Mouse (Mus musculus) forebrain, embryonic 10.5 days (tissue): Measurements from ENCODE around the gene Itga6. TPM values are rescaled to one million over a fixed set of nuclear protein-coding genes. Genes with fewer than 3 reads are reported as not detected.
"Not testable (repeated sequence)": the region's sequence is repeated elsewhere in the genome, so short reads cannot be mapped to it uniquely, and the experiment has no call there.

Experiments used
- DNase-seq: peaks from one replicate; pipeline ENCODE4 v3.0.0-alpha.2; 2017; ENCODE audit warnings: low spot score; ENCODE audit errors: extremely low spot score
- H3K27ac ChIP-seq: fragments of 300-500 bp; sonication (generic); 2 replicates; pipeline ENCODE4 v1.5.1; 2016; ENCODE audit warnings: mild to moderate bottlenecking
- H3K27me3 ChIP-seq: fragments of 300-500 bp; sonication (generic); 2 replicates; pipeline ENCODE4 v1.6.1; 2016; ENCODE audit warnings: mild to moderate bottlenecking; ENCODE audit not compliant: poor library complexity, severe bottlenecking
- H3K36me3 ChIP-seq: fragments of 300-500 bp; sonication (generic); replicated peaks from 2 replicates; pipeline ENCODE4 v1.6.1; 2016; ENCODE audit warnings: mild to moderate bottlenecking, moderate library complexity
- H3K4me1 ChIP-seq: fragments of 300-500 bp; sonication (generic); 2 replicates; pipeline ENCODE4 v1.6.1; 2016
- H3K4me3 ChIP-seq: fragments of 300-500 bp; sonication (generic); 2 replicates; pipeline ENCODE4 v1.5.1; 2016; ENCODE audit warnings: mild to moderate bottlenecking, moderate library complexity
- H3K9me3 ChIP-seq: fragments of 300-500 bp; sonication (generic); 2 replicates; pipeline ENCODE4 v1.6.1; 2016; ENCODE audit warnings: mild to moderate bottlenecking, moderate library complexity
- WGBS: fragments of 180-500 bp; shearing (Covaris S2); methylation state at CpG from one replicate; pipeline ENCODE4 v1.1.7; 2016; 5-methylcytosine and 5-hydroxymethylcytosine counted together
- polyA plus RNA-seq: library from polyadenylated mRNA; unstranded; fragments of >200 nt; fragmentation: Nextera tagmentation; extraction: Ambion mirVana; gene quantifications from 2 replicates; pipeline ENCODE4 v1.2.1, GENCODE M21; 2016

Gene Itga6
- polyA plus RNA-seq, 1 experiment from 2014 or later = 45.7 TPM

GRCm38 (mm10) chr2:71852161-71852560 is 106.7 kb downstream of the Itga6 start:
- peaks cover 67% of the 10 kb centered on the region for H3K36me3 ChIP-seq
- H3K4me1 ChIP-seq, H3K27ac ChIP-seq, H3K9me3 ChIP-seq, H3K27me3 ChIP-seq, H3K4me3 ChIP-seq: not testable (repeated sequence)
- 5% methylated on average over 6 of the region's 8 CpGs for WGBS
- DNase-seq = peak; percentile 37

GRCm38 (mm10) chr2:71855076-71855475 is 109.7 kb downstream of the Itga6 start:
- no peak for DNase-seq
- H3K9me3 ChIP-seq = no peaks in the 10 kb centered on the region
- H3K27ac ChIP-seq = no peak overlapping the region
- WGBS = 59% methylated on average over 5 of the region's 5 CpGs
- H3K36me3 ChIP-seq = peaks cover 44% of the 10 kb centered on the region
- no peaks in the 10 kb centered on the region for H3K27me3 ChIP-seq
- no peak overlapping the region for H3K4me3 ChIP-seq
- peaks cover 3% of the 10 kb centered on the region; the same call in 1 of the 2 replicates for H3K4me1 ChIP-seq

GRCm38 (mm10) chr2:71863531-71864173 is 118.2 kb downstream of the Itga6 start:
- no peak for DNase-seq
- Histone ChIP-seq H3K27me3 (no peaks in the 10 kb centered on the region), H3K4me1 (peaks cover 15% of the 10 kb centered on the region), H3K4me3 (no peak overlapping the region), H3K9me3 (no peaks in the 10 kb centered on the region), H3K36me3 (peaks cover under 1% of the 10 kb centered on the region; the same call in 1 of the 2 replicates), H3K27ac (no peak overlapping the region)
- 92% methylated on average over 5 of the region's 5 CpGs for WGBS

GRCm38 (mm10) chr2:71865022-71865421 is 119.6 kb downstream of the Itga6 start:
- H3K27me3 ChIP-seq = no peaks in the 10 kb centered on the region
- H3K36me3 ChIP-seq = no peaks in the 10 kb centered on the region
- H3K4me3 ChIP-seq = no peak overlapping the region
- DNase-seq = no peak
- H3K4me1 ChIP-seq = peaks cover 15% of the 10 kb centered on the region
- no peak overlapping the region for H3K27ac ChIP-seq
- H3K9me3 ChIP-seq = no peaks in the 10 kb centered on the region
- 88% methylated on average over 3 of the region's 3 CpGs for WGBS

- Histone ChIP-seq H3K9me3 (no peaks in the 10 kb centered on the region), H3K4me3 (no peak overlapping the region), H3K36me3 (no peaks in the 10 kb centered on the region), H3K27me3 (no peaks in the 10 kb centered on the region), H3K4me1 (peaks cover 11% of the 10 kb centered on the region), H3K27ac (no peak overlapping the region)
- DNase-seq = no peak
- 78% methylated on average over 3 of the region's 3 CpGs for WGBS
Measured at GRCm38 (mm10) chr2:71865935-71866334, 120.5 kb downstream of the Itga6 start.

GRCm38 (mm10) chr2:71866565-71866964 is 121.1 kb downstream of the Itga6 start:
- WGBS = 67% methylated on average over 1 of the region's 1 CpGs
- H3K4me3 ChIP-seq = no peak overlapping the region
- no peaks in the 10 kb centered on the region for H3K27me3 ChIP-seq
- peaks cover 10% of the 10 kb centered on the region for H3K4me1 ChIP-seq
- no peak for DNase-seq
- no peaks in the 10 kb centered on the region for H3K36me3 ChIP-seq
- H3K27ac ChIP-seq = no peak overlapping the region
- H3K9me3 ChIP-seq = no peaks in the 10 kb centered on the region

- Histone ChIP-seq H3K4me3 (no peak overlapping the region), H3K36me3 (no peaks in the 10 kb centered on the region), H3K9me3 (no peaks in the 10 kb centered on the region), H3K27ac (no peak overlapping the region), H3K27me3 (no peaks in the 10 kb centered on the region), H3K4me1 (peaks cover 10% of the 10 kb centered on the region)
- no peak for DNase-seq
- WGBS = 92% methylated on average over 3 of the region's 3 CpGs
Measured at GRCm38 (mm10) chr2:71867019-71867418, 121.6 kb downstream of the Itga6 start.

- WGBS = 16% methylated on average over 5 of the region's 5 CpGs
Measured at GRCm38 (mm10) chr2:71867480-71867879, 122.1 kb downstream of the Itga6 start.

GRCm38 (mm10) chr2:71868256-71868655 is 122.8 kb downstream of the Itga6 start:
- Histone ChIP-seq H3K27ac (no peak overlapping the region), H3K9me3 (no peaks in the 10 kb centered on the region), H3K4me3 (no peak overlapping the region), H3K36me3 (no peaks in the 10 kb centered on the region), H3K27me3 (no peaks in the 10 kb centered on the region), H3K4me1 (peaks cover 17% of the 10 kb centered on the region)
- DNase-seq = no peak
- WGBS = 93% methylated on average over 1 of the region's 1 CpGs

More at GRCm38 (mm10) chr2:71867480-71867879, 122.1 kb downstream of the Itga6 start:
- Histone ChIP-seq H3K27me3 (no peaks in the 10 kb centered on the region), H3K4me1 (peaks cover 14% of the 10 kb centered on the region), H3K36me3 (no peaks in the 10 kb centered on the region), H3K4me3 (no peak overlapping the region), H3K27ac (no peak overlapping the region), H3K9me3 (no peaks in the 10 kb centered on the region)
- no peak for DNase-seq

- Histone ChIP-seq H3K9me3 (no peaks in the 10 kb centered on the region), H3K27me3 (no peaks in the 10 kb centered on the region), H3K27ac (no peak overlapping the region), H3K4me1 (peaks cover 36% of the 10 kb centered on the region), H3K36me3 (peaks cover 2% of the 10 kb centered on the region; the same call in 1 of the 2 replicates), H3K4me3 (no peak overlapping the region)
- DNase-seq = no peak
- WGBS = 83% methylated on average over 10 of the region's 10 CpGs
Measured at GRCm38 (mm10) chr2:71872141-71872540, 126.7 kb downstream of the Itga6 start.

GRCm38 (mm10) chr2:71872801-71873443 is 127.5 kb downstream of the Itga6 start, which contains the start of gene Pdk1:
Gene Pdk1 (plus strand): TSS chr2:71873224.
- Histone ChIP-seq H3K4me1 (peaks cover 28% of the 10 kb centered on the region), H3K27me3 (no peaks in the 10 kb centered on the region), H3K9me3 (no peaks in the 10 kb centered on the region), H3K36me3 (peaks cover 9% of the 10 kb centered on the region), H3K27ac (peak within 1 kb of the TSS; percentile 96), H3K4me3 (peak within 1 kb of the TSS; percentile 86)
- WGBS = under 1% methylated on average over 55 of the region's 55 CpGs
- peak; percentile 97 for DNase-seq

GRCm38 (mm10) chr2:71873474-71874322 is 128.3 kb downstream of the Itga6 start:
- H3K4me1 ChIP-seq = peaks cover 28% of the 10 kb centered on the region
- peak overlapping the region; percentile 96 for H3K27ac ChIP-seq
- no peaks in the 10 kb centered on the region for H3K27me3 ChIP-seq
- 5% methylated on average over 51 of the region's 51 CpGs for WGBS
- peaks cover 14% of the 10 kb centered on the region for H3K36me3 ChIP-seq
- no peaks in the 10 kb centered on the region for H3K9me3 ChIP-seq
- peak overlapping the region; percentile 86 for H3K4me3 ChIP-seq
- DNase-seq = peak; percentile 40
